Mouse (Mus musculus): ENCODE measurements at regions not wholly inside any gene's neighbourhood (a gene's known extent, or its start where the extent isn't known, plus 50 kb on each side); places are given as distances from the start of the nearest gene placed in this dataset.

GRCm38 (mm10) chr2:79544793-79545260 is 88.2 kb upstream of the Cerkl start:
- TF ChIP-seq POLR2A (IDR thresholded peaks at IDR 0.05; ENCODE audit: low read depth, low read length) (no peak), CTCF (IDR thresholded peaks at IDR 0.05; ENCODE audit: extremely low read depth, insufficient read length, insufficient replicate concordance, low read depth, low read length) (no peak)
